Mouse (Mus musculus): Measurements from ENCODE around the gene Trappc13.

- TF ChIP-seq CTCF (IDR thresholded peaks at IDR 0.05; ENCODE audit: control insufficient read depth, insufficient read depth, low read length) (no peak), POLR2A (IDR thresholded peaks at IDR 0.05; ENCODE audit: borderline replicate concordance, control insufficient read depth, low read depth, low read length) (no peak)
Measured at GRCm38 (mm10) chr13:104100416-104100815, 77.9 kb downstream of the Trappc13 start.

Measured in bone marrow, adult 2 months (tissue).